Mouse (Mus musculus) embryonic facial prominence, embryonic 13.5 days (tissue): ENCODE data around the gene Itpr1. TPM values are rescaled to one million over a fixed set of nuclear protein-coding genes. Genes with fewer than 3 reads are reported as not detected.

Experiments
- ATAC-seq: fragments of 200-750 bp; cut with Nextera tagmentation; 2 replicates; pipeline ENCODE4 v1.8.0; 2017; ENCODE audit warnings: low read depth; ENCODE audit not compliant: insufficient number of reproducible peaks, insufficient read depth, low FRiP score, low TSS enrichment
- H3K27ac ChIP-seq: fragments of 300-500 bp; sonication (generic); 2 replicates; pipeline ENCODE4 v1.5.1; 2015; ENCODE audit warnings: moderate library complexity, mild to moderate bottlenecking, inconsistent platforms
- H3K27me3 ChIP-seq: fragments of 300-500 bp; sonication (generic); 2 replicates; pipeline ENCODE4 v1.6.1; 2015; ENCODE audit warnings: mild to moderate bottlenecking, inconsistent platforms
- H3K36me3 ChIP-seq: fragments of 300-500 bp; sonication (generic); 2 replicates; pipeline ENCODE4 v1.6.1; 2015; ENCODE audit warnings: mild to moderate bottlenecking, inconsistent platforms
- H3K4me1 ChIP-seq: fragments of 300-500 bp; sonication (generic); 2 replicates; pipeline ENCODE4 v1.6.1; 2015; ENCODE audit warnings: inconsistent platforms
- H3K4me2 ChIP-seq: fragments of 300-500 bp; sonication (generic); 2 replicates; pipeline ENCODE4 v1.6.1; 2015; ENCODE audit warnings: moderate library complexity, mild to moderate bottlenecking, inconsistent platforms
- H3K4me3 ChIP-seq: fragments of 300-500 bp; sonication (generic); 2 replicates; pipeline ENCODE4 v1.5.1; 2015; ENCODE audit warnings: mild to moderate bottlenecking, inconsistent platforms
- H3K9ac ChIP-seq: fragments of 300-500 bp; sonication (generic); 2 replicates; pipeline ENCODE4 v1.6.1; 2015; ENCODE audit warnings: mild to moderate bottlenecking, inconsistent platforms
- H3K9me3 ChIP-seq: fragments of 300-500 bp; sonication (generic); 2 replicates; pipeline ENCODE4 v1.6.1; 2016; ENCODE audit warnings: inconsistent platforms
- WGBS: fragments of 180-500 bp; shearing (Covaris S2); methylation state at CpG from one replicate; pipeline ENCODE4 v1.1.7; 2015; ENCODE audit warnings: mixed read lengths; 5-methylcytosine and 5-hydroxymethylcytosine counted together
- polyA plus RNA-seq: library from polyadenylated mRNA; unstranded; fragments of >200 nt; fragmentation: Nextera tagmentation; extraction: Ambion mirVana; gene quantifications from 2 replicates; pipeline ENCODE4 v1.2.1, GENCODE M21; 2015

The Itpr1 gene
- polyA plus RNA-seq, 1 experiment from 2014 or later, result 7.8 TPM

DNA sequence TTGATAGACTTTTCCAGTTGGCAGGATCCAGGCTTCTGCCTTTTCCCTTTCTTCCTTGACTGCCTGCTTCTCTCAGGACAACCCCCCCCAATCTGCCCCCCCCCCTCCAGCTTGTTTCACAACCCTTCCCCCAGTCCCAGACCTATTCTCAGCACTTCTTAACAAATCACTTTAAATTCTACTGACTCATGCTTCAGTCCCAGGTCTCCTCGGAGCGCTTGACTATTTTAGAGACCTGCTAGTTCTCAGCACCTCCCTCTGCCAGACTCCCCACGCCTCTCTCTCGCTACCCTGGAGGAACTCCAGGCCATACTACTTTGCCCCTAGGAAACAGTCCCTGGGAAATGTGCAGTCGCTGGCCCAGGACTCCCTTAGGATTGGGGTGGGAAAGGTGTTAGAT lies 223.7 kb downstream of the Itpr1 start:
- Histone ChIP-seq H3K9ac (no peak overlapping the region), H3K27me3 (no peaks in the 10 kb centered on the region), H3K27ac (no peak overlapping the region), H3K36me3 (peaks cover 19% of the 10 kb centered on the region), H3K4me3 (no peak overlapping the region), H3K9me3 (no peaks in the 10 kb centered on the region), H3K4me1 (peaks cover 10% of the 10 kb centered on the region; the same call in 1 of the 2 replicates), H3K4me2 (no peak overlapping the region)
- ATAC-seq, result no peak
- 51% methylated on average over 5 of the region's 5 CpGs for WGBS

DNA sequence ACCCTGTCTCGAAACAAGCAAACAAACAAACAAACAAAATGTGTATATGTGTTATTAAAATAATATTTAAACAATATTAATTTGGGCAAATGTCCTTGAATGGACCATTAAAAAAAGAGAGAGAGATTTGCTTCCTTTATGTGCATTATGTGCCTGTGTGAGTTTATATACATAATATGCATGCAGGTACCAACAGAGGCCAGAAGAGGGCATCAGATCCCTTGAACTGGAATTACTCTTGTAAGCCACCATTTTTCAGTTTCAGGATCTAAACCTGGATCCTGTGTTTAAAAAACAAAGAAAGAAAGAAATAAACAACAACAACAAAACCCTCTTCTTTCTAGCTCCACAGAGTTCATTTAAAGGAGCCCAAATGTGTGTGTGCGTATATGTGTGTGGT lies 228.4 kb downstream of the Itpr1 start:
- no peak overlapping the region for H3K9ac ChIP-seq
- H3K36me3 ChIP-seq, result peaks cover 19% of the 10 kb centered on the region
- no peaks in the 10 kb centered on the region for H3K9me3 ChIP-seq
- WGBS, result 99% methylated on average over 2 of the region's 2 CpGs
- ATAC-seq, result no peak
- H3K4me3 ChIP-seq, result no peak overlapping the region
- no peak overlapping the region for H3K27ac ChIP-seq
- H3K4me2 ChIP-seq, result no peak overlapping the region
- H3K4me1 ChIP-seq, result no peaks in the 10 kb centered on the region
- no peaks in the 10 kb centered on the region for H3K27me3 ChIP-seq

DNA sequence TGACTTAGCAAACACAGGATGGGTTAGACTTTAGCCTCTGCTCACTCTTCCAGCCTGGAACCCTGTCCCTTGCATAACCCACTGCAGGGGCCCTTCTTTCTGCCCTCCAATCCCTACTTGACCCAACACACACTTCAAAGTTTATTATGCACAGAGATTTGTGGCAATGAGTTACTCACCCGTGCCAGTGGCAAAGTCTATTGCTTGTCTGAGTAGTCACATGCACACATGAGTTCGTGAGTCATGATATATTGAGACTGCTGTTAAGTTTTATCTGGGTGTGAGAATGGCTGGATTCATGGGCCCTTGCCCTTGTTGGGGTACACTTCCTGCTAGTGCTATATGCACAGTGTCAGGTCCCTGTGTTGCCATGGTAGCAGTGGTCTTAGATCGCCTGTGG lies 229.4 kb downstream of the Itpr1 start:
- no peak for ATAC-seq

DNA sequence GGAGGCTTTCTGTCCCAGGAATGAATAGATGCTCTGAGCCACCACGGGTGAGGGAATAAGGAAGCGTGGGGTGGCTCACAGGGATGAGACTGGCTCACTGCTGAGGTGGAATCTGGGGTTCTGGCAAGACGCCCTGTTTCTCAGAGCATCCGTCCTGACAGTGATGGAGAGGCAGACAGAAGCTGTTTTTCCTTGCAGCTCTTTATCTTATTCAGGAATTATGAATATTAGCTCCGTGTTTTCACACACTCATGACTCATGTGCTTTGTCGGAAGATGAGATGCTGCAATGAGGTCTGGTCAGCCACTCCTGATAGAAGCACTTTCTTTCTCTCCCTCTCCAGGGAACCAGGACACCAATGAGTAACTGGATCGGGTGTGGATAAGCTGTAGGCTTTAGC lies 231.5 kb downstream of the Itpr1 start:
- no peaks in the 10 kb centered on the region for H3K9me3 ChIP-seq

More for the DNA sequence above, 229.4 kb downstream of the Itpr1 start:
- Histone ChIP-seq H3K4me3 (no peak overlapping the region), H3K4me2 (no peak overlapping the region), H3K36me3 (peaks cover 19% of the 10 kb centered on the region), H3K9me3 (no peaks in the 10 kb centered on the region), H3K9ac (no peak overlapping the region), H3K27ac (no peak overlapping the region), H3K4me1 (peaks cover 1% of the 10 kb centered on the region; the same call in 1 of the 2 replicates), H3K27me3 (no peaks in the 10 kb centered on the region)
- 91% methylated on average over 3 of the region's 3 CpGs for WGBS

DNA sequence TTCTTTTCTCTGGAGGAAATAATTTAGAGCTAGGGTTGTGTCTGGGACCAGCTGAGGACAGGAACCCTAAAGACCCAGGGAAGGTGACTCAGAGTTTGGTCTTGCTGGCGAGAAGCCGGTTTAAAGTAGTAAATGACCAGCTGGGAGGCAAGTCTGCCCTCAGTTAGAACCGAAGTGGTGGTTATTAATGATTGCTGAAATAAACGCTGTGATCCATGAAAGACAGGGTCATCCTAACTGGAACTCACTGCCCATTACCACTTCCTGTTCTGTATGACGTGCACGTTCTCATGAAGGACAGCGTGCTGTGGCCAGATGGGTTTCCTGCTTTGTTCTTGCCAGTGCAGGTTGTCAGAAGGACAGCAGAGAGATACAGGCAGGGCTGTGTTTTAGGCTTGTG lies 232.1 kb downstream of the Itpr1 start:
- H3K27me3 ChIP-seq, result no peaks in the 10 kb centered on the region
- peaks cover 16% of the 10 kb centered on the region for H3K4me1 ChIP-seq
- no peak overlapping the region for H3K9ac ChIP-seq
- H3K36me3 ChIP-seq, result peaks cover 16% of the 10 kb centered on the region
- WGBS, result 78% methylated on average over 7 of the region's 7 CpGs
- no peak overlapping the region for H3K4me3 ChIP-seq
- H3K4me2 ChIP-seq, result no peak overlapping the region
- ATAC-seq, result no peak
- no peaks in the 10 kb centered on the region for H3K9me3 ChIP-seq
- H3K27ac ChIP-seq, result no peak overlapping the region

More for the DNA sequence above, 231.5 kb downstream of the Itpr1 start:
- no peak overlapping the region for H3K27ac ChIP-seq
- no peak overlapping the region for H3K9ac ChIP-seq
- WGBS, result 81% methylated on average over 7 of the region's 7 CpGs
- ATAC-seq, result no peak
- H3K4me3 ChIP-seq, result no peak overlapping the region
- peaks cover 16% of the 10 kb centered on the region for H3K4me1 ChIP-seq
- no peak overlapping the region for H3K4me2 ChIP-seq
- H3K36me3 ChIP-seq, result peaks cover 18% of the 10 kb centered on the region
- H3K27me3 ChIP-seq, result no peaks in the 10 kb centered on the region

DNA sequence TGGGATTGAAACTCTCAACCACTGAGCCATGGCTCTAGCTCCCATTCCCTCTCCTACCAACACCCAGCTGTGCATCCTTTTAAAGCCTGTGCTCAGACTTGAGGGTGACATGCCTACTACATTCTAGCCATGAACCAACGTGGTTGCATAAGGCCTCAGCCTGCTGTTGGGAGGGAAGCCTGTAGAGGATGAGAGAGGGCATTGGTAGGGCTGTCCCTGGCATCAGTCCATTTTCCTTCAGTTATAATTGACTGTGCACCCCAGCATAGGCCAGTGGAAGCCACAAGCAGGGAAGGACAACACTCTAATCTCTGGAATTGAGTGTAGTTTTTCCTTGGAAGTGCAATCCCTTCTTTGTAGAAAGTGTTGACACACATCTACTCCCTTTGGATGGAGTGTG lies 233.9 kb downstream of the Itpr1 start:
- no peak overlapping the region for H3K27ac ChIP-seq

DNA sequence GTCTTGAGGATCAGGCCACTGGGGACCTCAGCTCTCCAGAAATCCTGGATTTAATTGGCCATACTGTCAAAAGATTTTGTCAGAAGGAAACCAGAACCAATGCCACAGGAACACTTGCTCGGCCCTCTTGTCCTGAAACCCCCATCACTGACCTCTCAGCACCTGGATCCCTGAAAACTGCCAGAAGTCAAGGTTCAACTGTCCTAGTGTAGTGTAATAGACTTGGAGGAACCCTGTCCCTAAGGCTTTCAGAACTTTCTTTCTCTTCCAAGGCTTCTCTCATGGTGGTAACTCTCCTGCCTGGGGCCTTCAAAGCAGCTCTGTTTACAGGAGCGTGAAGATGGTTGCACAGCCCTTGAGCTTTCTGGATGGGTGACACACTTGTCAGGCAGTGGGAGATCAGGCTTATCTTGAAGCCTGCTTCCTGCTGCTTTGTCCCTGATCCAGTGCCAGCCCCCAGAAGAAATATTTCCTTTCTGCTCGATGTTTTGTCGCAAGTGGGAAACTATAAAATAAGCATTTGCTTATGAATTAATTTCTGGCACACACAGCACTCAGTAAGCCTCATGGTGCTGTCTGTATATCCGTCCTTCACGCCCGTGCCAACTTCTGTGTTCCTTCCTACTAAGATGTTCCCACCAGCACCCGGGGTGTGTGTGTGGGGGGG lies 234.4 kb downstream of the Itpr1 start:
- peak overlapping the region; percentile 33; the same call in 1 of the 2 replicates for H3K27ac ChIP-seq
- H3K9ac ChIP-seq, result no peak overlapping the region
- H3K27me3 ChIP-seq, result no peaks in the 10 kb centered on the region
- H3K36me3 ChIP-seq, result no peaks in the 10 kb centered on the region
- peaks cover 16% of the 10 kb centered on the region for H3K4me1 ChIP-seq
- no peak overlapping the region for H3K4me2 ChIP-seq
- no peak overlapping the region for H3K4me3 ChIP-seq
- no peak for ATAC-seq
- WGBS, result 80% methylated on average over 8 of the region's 8 CpGs
- H3K9me3 ChIP-seq, result no peaks in the 10 kb centered on the region

More for the DNA sequence above, 233.9 kb downstream of the Itpr1 start:
- H3K9me3 ChIP-seq, result no peaks in the 10 kb centered on the region
- H3K9ac ChIP-seq, result no peak overlapping the region
- no peak overlapping the region for H3K4me3 ChIP-seq
- H3K4me2 ChIP-seq, result no peak overlapping the region
- ATAC-seq, result no peak
- H3K36me3 ChIP-seq, result no peaks in the 10 kb centered on the region
- 78% methylated on average over 1 of the region's 1 CpGs for WGBS
- peaks cover 16% of the 10 kb centered on the region for H3K4me1 ChIP-seq
- H3K27me3 ChIP-seq, result no peaks in the 10 kb centered on the region

DNA sequence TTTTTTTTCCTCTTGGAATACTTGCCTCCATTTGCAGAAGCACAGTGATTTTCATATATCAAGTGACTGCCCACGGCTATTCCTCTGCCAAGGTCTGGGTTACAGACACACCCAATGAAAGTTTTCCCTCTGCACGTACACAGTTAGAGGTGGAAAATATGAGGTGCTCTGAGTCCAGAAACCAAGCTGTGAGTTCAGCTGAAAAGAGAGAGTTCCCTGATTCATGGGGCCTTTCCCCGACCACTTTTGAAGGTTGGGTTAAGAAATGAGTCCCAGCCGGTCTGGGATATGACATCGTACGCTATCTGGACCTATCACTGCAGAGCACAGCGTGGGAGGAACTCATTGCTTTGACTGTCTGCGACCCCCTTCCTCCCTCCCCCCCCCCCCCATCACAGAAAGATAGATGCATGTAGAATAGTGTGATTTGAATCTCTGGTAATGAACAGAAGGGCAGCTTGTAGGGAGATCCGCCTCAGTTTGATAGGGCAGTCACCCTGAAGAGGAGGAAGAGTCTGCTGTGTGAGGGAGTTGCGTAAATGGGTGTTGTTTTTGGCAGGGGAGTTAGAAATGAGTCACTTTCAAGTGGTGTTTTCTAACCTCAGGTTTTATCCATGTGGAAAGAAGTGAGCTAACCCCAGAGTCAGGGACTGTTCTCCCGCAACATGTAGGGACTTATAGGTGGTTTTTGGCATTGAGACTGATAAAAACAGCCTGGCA lies 235.3 kb downstream of the Itpr1 start:
- H3K4me3 ChIP-seq, result no peak overlapping the region
- H3K4me2 ChIP-seq, result no peak overlapping the region
- H3K4me1 ChIP-seq, result peaks cover 16% of the 10 kb centered on the region
- no peak overlapping the region for H3K9ac ChIP-seq
- WGBS, result 60% methylated on average over 11 of the region's 11 CpGs
- no peaks in the 10 kb centered on the region for H3K9me3 ChIP-seq
- no peak for ATAC-seq
- no peaks in the 10 kb centered on the region for H3K36me3 ChIP-seq
- peak overlapping the region; percentile 33; the same call in 1 of the 2 replicates for H3K27ac ChIP-seq
- no peaks in the 10 kb centered on the region for H3K27me3 ChIP-seq

DNA sequence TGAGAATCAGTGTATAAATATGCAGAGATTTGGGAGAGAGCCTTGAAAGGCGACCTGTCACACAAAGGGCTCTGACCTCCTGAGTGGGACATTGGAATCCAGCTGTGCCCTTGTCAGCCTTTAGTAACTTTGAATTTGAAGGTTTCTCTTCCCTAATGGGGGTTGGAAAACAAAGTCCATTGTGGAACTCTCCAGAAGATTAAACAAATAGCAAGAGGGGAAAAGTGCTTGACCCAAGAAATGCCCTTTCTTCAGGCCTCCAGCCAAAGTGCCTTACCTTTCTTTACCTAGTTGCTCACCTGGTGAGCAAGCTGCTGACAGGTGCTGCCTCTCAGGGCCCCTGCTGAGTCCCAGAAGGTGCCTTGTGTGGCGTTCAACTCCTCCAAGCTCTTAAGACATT lies 236.0 kb downstream of the Itpr1 start:
- Histone ChIP-seq H3K36me3 (no peaks in the 10 kb centered on the region), H3K9me3 (no peaks in the 10 kb centered on the region), H3K4me1 (peaks cover 16% of the 10 kb centered on the region), H3K9ac (no peak overlapping the region), H3K27ac (no peak overlapping the region; the same call in 1 of the 2 replicates), H3K4me3 (no peak overlapping the region), H3K4me2 (no peak overlapping the region), H3K27me3 (no peaks in the 10 kb centered on the region)
- WGBS, result 61% methylated on average over 2 of the region's 2 CpGs
- ATAC-seq, result no peak

DNA sequence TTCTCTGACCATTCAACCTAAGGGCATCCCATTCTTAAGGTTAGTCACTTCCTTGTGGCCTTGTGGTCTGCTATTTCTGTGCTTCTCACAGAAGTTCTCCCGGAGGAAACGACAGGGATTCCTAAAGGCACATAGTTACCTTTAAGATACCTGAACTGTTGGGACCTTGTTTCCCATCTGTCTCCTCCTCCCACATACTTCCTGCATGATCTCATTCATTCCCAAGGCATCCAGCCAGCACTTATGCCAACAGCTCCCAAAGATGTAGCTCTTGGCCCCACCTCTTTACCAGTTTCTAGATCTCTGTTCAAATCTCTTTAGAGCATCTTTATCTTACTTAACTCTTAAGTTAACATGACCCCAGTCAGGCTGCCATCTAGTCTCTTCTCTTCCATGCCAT lies 238.6 kb downstream of the Itpr1 start:
- ATAC-seq, result no peak
- Histone ChIP-seq H3K4me1 (peaks cover 32% of the 10 kb centered on the region), H3K27ac (no peak overlapping the region), H3K36me3 (no peaks in the 10 kb centered on the region), H3K27me3 (no peaks in the 10 kb centered on the region), H3K4me2 (no peak overlapping the region), H3K4me3 (no peak overlapping the region), H3K9me3 (no peaks in the 10 kb centered on the region), H3K9ac (no peak overlapping the region)
- 90% methylated on average over 2 of the region's 2 CpGs for WGBS

DNA sequence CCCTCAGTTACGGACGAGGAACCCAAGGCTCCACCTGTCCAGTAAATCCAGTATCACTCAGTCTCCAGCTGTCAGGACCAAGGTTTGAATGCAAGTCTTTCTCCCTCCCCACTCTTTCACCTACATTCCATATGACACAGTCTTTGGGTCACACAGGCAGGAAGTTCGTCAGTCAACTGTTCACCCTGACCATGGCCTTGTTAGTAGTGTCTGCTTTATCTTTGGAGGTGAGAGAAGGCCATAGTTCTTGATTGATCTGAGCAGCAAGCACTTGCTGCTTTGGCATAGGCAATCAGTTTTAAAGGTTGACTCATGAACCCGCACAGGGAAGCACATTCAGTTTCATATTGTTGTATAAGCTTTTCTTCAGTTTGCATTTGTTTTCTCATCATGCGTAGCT lies 240.7 kb downstream of the Itpr1 start:
- H3K4me3 ChIP-seq, result no peak overlapping the region
- H3K9ac ChIP-seq, result no peak overlapping the region
- H3K4me1 ChIP-seq, result peaks cover 36% of the 10 kb centered on the region
- 79% methylated on average over 5 of the region's 5 CpGs for WGBS
- no peaks in the 10 kb centered on the region for H3K27me3 ChIP-seq
- H3K36me3 ChIP-seq, result no peaks in the 10 kb centered on the region
- no peak overlapping the region for H3K4me2 ChIP-seq
- no peak for ATAC-seq
- H3K27ac ChIP-seq, result no peak overlapping the region
- no peaks in the 10 kb centered on the region for H3K9me3 ChIP-seq
